Mouse (Mus musculus): ENCODE data around the gene Zfp93.

GRCm38 (mm10) chr7:24295376-24295775 lies 25.2 kb downstream of the Zfp93 start:
- TF ChIP-seq CTCF (IDR thresholded peaks at IDR 0.05; ENCODE audit: low read depth) (no peak), EP300 (IDR thresholded peaks at IDR 0.05; ENCODE audit: low read depth) (no peak)

Data from heart, postnatal 0 days (tissue).